In genomic region chr4:130181886-130182285, GRCm38 (mm10) we compare ENCODE assay signal across 17 mouse cellular contexts. TPM values are rescaled to one million over a fixed set of nuclear protein-coding genes. Genes with fewer than 3 reads are reported as not detected.
DNase-seq lines count a peak whose midpoint lies in the region; ATAC-seq and TF ChIP-seq lines count a peak whose summit lies in the region.
"Had no signal": no experiment of that assay in that cellular context is flagged by ENCODE, and none has a peak within 500 bp of the region (broad histone marks: within the 10 kb centered on the region; RNA-seq: fewer than 3 reads in every experiment).

No protein-coding gene starts in this region.

- peaks cover 4% of the 10 kb centered on the region; the same call in 1 of the 2 replicates for H3K4me1 ChIP-seq in liver, embryonic 12.5 days
- no peaks in the 10 kb centered on the region for H3K4me1 ChIP-seq in liver, embryonic 11.5 days (replicated peaks; ENCODE audit: control insufficient read depth, insufficient read depth, low read length)
- H3K4me1 ChIP-seq: hindbrain, embryonic 13.5 days; midbrain, embryonic 15.5 days; neural tube, embryonic 12.5 days had no signal

- no peak for TF ChIP-seq CTCF in left cerebral cortex, adult 2 months (IDR thresholded peaks at IDR 0.05)

- no peak overlapping the region for H3K4me3 ChIP-seq in liver, embryonic 12.5 days
- H3K4me3 ChIP-seq in liver, embryonic 11.5 days (ENCODE audit: low read depth, low read length), result no peak overlapping the region
- no peak overlapping the region for H3K4me3 ChIP-seq in left cerebral cortex, adult 2 months
- H3K4me3 ChIP-seq: hindbrain, embryonic 13.5 days; midbrain, embryonic 15.5 days; neural tube, embryonic 12.5 days had no signal

- 35% methylated on average over 4 of the region's 4 CpGs for WGBS in liver, embryonic 12.5 days (ENCODE audit: insufficient replicate concordance)
- 46% methylated on average over 4 of the region's 4 CpGs for WGBS in liver, embryonic 11.5 days

- no peaks in the 10 kb centered on the region for H3K9me3 ChIP-seq in liver, embryonic 12.5 days (replicated peaks)
- no peaks in the 10 kb centered on the region for H3K9me3 ChIP-seq in liver, embryonic 11.5 days (ENCODE audit: control insufficient read depth, low read length)
- H3K9me3 ChIP-seq: hindbrain, embryonic 13.5 days; midbrain, embryonic 15.5 days; neural tube, embryonic 12.5 days had no signal

- H3K27me3 ChIP-seq in liver, embryonic 12.5 days (replicated peaks), result peaks cover 69% of the 10 kb centered on the region
- H3K27me3 ChIP-seq in liver, embryonic 11.5 days (replicated peaks; ENCODE audit: control insufficient read depth, insufficient read depth, low read length), result peaks cover 3% of the 10 kb centered on the region; the same call in 1 of the 2 replicates
- H3K27me3 ChIP-seq: neural tube, embryonic 12.5 days had no signal

- no peak overlapping the region for H3K4me2 ChIP-seq in liver, embryonic 12.5 days
- H3K4me2 ChIP-seq in liver, embryonic 11.5 days, result no peak overlapping the region
- H3K4me2 ChIP-seq: hindbrain, embryonic 13.5 days; midbrain, embryonic 15.5 days; neural tube, embryonic 12.5 days had no signal

- H3K9ac ChIP-seq in liver, embryonic 12.5 days, result no peak overlapping the region
- H3K9ac ChIP-seq in liver, embryonic 11.5 days (ENCODE audit: low read depth, low read length), result no peak overlapping the region
- H3K9ac ChIP-seq: hindbrain, embryonic 13.5 days; midbrain, embryonic 15.5 days; neural tube, embryonic 12.5 days had no signal

- no peak for ATAC-seq in liver, embryonic 12.5 days
- no peak for ATAC-seq in liver, embryonic 11.5 days (replicated peaks; ENCODE audit: low FRiP score)
- ATAC-seq: midbrain, embryonic 15.5 days had no signal

- intact Hi-C loops in left cerebral cortex, adult 2 months (cut with DNase I), result loop anchor here (10.0 kb wide), 1 partner anchor 397 kb away; no protein-coding TSS in a partner anchor

- peak; percentile 60 for DNase-seq in adrenal gland, postnatal 14 days
- DNase-seq in adrenal gland, adult 18-20 months (ENCODE audit: low spot score in 2 of 2), result no peak
- no peak for DNase-seq in liver, embryonic 11.5 days (ENCODE audit: low spot score)
- peak; percentile 69 for DNase-seq in kidney, postnatal 10 days
- peak; percentile 73 for DNase-seq in lung, postnatal 25 days (ENCODE audit: low spot score)
- DNase-seq in testis, postnatal 14 days (ENCODE audit: low spot score), result no peak
- no peak for DNase-seq in left cerebral cortex, adult 2 months (ENCODE audit: extremely low spot score in 1 of 2, low spot score in 2 of 2)
- DNase-seq: adrenal gland, postnatal 25 days; gastrocnemius, postnatal 36 days; left cerebral cortex, postnatal 4 days; thymus, adult 18-20 months had no signal

- 0 out of 2 replicates have a peak overlapping the region, but pooled peaks have one; percentile 2 for H3K27ac ChIP-seq in liver, embryonic 12.5 days
- H3K27ac ChIP-seq in liver, embryonic 11.5 days (ENCODE audit: low read depth, low read length), result no peak overlapping the region
- no peak overlapping the region for H3K27ac ChIP-seq in left cerebral cortex, adult 2 months
- H3K27ac ChIP-seq: hindbrain, embryonic 13.5 days; midbrain, embryonic 15.5 days; neural tube, embryonic 12.5 days had no signal

- no peaks in the 10 kb centered on the region for H3K36me3 ChIP-seq in liver, embryonic 12.5 days
- no peaks in the 10 kb centered on the region for H3K36me3 ChIP-seq in liver, embryonic 11.5 days (ENCODE audit: control insufficient read depth, insufficient read depth, low read length)
- H3K36me3 ChIP-seq: hindbrain, embryonic 13.5 days; midbrain, embryonic 15.5 days; neural tube, embryonic 12.5 days had no signal

RNA-seq across cellular contexts. Expression of gene Tinagl1, which starts 7.0 kb away (rescaled TPM):
- total RNA-seq in adrenal gland, postnatal 14 days (2021), result 131 and 156 TPM in 2 replicates
- 100 to 1,000 TPM; 133 to 239 TPM for total RNA-seq in adrenal gland, adult 18-20 months (2021)
- 30.9 and 32.6 TPM in 2 replicates for polyA plus RNA-seq in liver, embryonic 12.5 days (2016; fragmentation: Nextera tagmentation; extraction: Ambion mirVana)
- polyA plus RNA-seq in liver, embryonic 11.5 days (2014; fragmentation: Nextera tagmentation; extraction: Ambion mirVana), result 15.3 and 16.1 TPM in 2 replicates
- 10 to 100 TPM; 13.3 to 17.0 TPM for total RNA-seq in left cerebral cortex, adult 2 months (2021)

RNA-seq across cellular contexts. Expression of gene Gm853, which starts 40.3 kb away (rescaled TPM):
- not detected in 2 replicates for total RNA-seq in adrenal gland, postnatal 14 days (2021)
- not detected for total RNA-seq in adrenal gland, adult 18-20 months (2021)
- not detected in 2 replicates for polyA plus RNA-seq in liver, embryonic 12.5 days (2016; fragmentation: Nextera tagmentation; extraction: Ambion mirVana)
- not detected in 2 replicates for polyA plus RNA-seq in liver, embryonic 11.5 days (2014; fragmentation: Nextera tagmentation; extraction: Ambion mirVana)
- total RNA-seq in left cerebral cortex, adult 2 months (2021), result not detected
- total RNA-seq: adrenal gland, postnatal 25 days; gastrocnemius, postnatal 36 days; left cerebral cortex, postnatal 4 days had no signal
- polyA plus RNA-seq: lung, embryonic 16.5 days; neural tube, embryonic 12.5 days; spleen, adult 2 months had no signal

RNA-seq across cellular contexts. Expression of gene Hcrtr1, which starts 42.7 kb away (rescaled TPM):
- 0.48 and 0.90 TPM in 2 replicates for total RNA-seq in adrenal gland, postnatal 14 days (2021)
- total RNA-seq in adrenal gland, adult 18-20 months (2021), result under 1 TPM; 0.46 to 0.77 TPM
- polyA plus RNA-seq in liver, embryonic 12.5 days (2016; fragmentation: Nextera tagmentation; extraction: Ambion mirVana), result 0.12 TPM in 1 of 2 replicates, not detected in the other
- 0.12 and 0.30 TPM in 2 replicates for polyA plus RNA-seq in liver, embryonic 11.5 days (2014; fragmentation: Nextera tagmentation; extraction: Ambion mirVana)
- 1 to 10 TPM; 1.7 to 2.1 TPM for total RNA-seq in left cerebral cortex, adult 2 months (2021)
- total RNA-seq: gastrocnemius, postnatal 36 days had no signal

Comparison
In these comparisons a context has a peak if more than half of its experiments do, and no peak if none do; other contexts are left out.
1. DNase-seq: peak in adrenal gland, postnatal 14 days (single experiment), kidney, postnatal 10 days (single experiment) and lung, postnatal 25 days (single experiment); none in adrenal gland, adult 18-20 months (0 of 2), liver, embryonic 11.5 days (single experiment), testis, postnatal 14 days (single experiment) and left cerebral cortex, adult 2 months (0 of 2).